Mouse (Mus musculus): Measurements from ENCODE around the gene Fbxl17.

Fbxl17 gene

GRCm38 (mm10) chr17:63459712-63460495, 39.9 kb downstream of the Fbxl17 start:
- DNase-seq = no peak

- no peak for DNase-seq
These were observed 41.8 kb downstream of the Fbxl17 start for GRCm38 (mm10) chr17:63458052-63458451.

GRCm38 (mm10) chr17:63451311-63452006, 48.4 kb downstream of the Fbxl17 start:
- no peak for DNase-seq

- DNase-seq = no peak
These were observed 52.1 kb downstream of the Fbxl17 start for GRCm38 (mm10) chr17:63447691-63448090.

GRCm38 (mm10) chr17:63446971-63447679, 52.7 kb downstream of the Fbxl17 start:
- no peak for DNase-seq

GRCm38 (mm10) chr17:63445212-63445611, 54.6 kb downstream of the Fbxl17 start:
- no peak for DNase-seq

GRCm38 (mm10) chr17:63437424-63437823, 62.4 kb downstream of the Fbxl17 start:
- no peak for DNase-seq

- DNase-seq = peak; percentile 29
These were observed 65.7 kb downstream of the Fbxl17 start for GRCm38 (mm10) chr17:63434081-63434480.

GRCm38 (mm10) chr17:63431650-63432049, 68.2 kb downstream of the Fbxl17 start:
- no peak for DNase-seq

- DNase-seq = no peak
These were observed 69.3 kb downstream of the Fbxl17 start for GRCm38 (mm10) chr17:63430395-63431075.

- DNase-seq = no peak
These were observed 76.0 kb downstream of the Fbxl17 start for GRCm38 (mm10) chr17:63423851-63424250.

- no peak for DNase-seq
These were observed 77.1 kb downstream of the Fbxl17 start for GRCm38 (mm10) chr17:63422685-63423084.

- DNase-seq = no peak
These were observed 78.0 kb downstream of the Fbxl17 start for GRCm38 (mm10) chr17:63421864-63422263.

GRCm38 (mm10) chr17:63419503-63419902, 80.3 kb downstream of the Fbxl17 start:
- no peak for DNase-seq

GRCm38 (mm10) chr17:63413973-63414580, 85.7 kb downstream of the Fbxl17 start:
- DNase-seq = peak; percentile 35

- DNase-seq = no peak
These were observed 88.3 kb downstream of the Fbxl17 start for GRCm38 (mm10) chr17:63411564-63411963.

GRCm38 (mm10) chr17:63410101-63410500, 89.7 kb downstream of the Fbxl17 start:
- no peak for DNase-seq

GRCm38 (mm10) chr17:63405955-63406354, 93.9 kb downstream of the Fbxl17 start:
- no peak for DNase-seq

GRCm38 (mm10) chr17:63405471-63405870, 94.3 kb downstream of the Fbxl17 start:
- DNase-seq = no peak

GRCm38 (mm10) chr17:63404968-63405367, 94.8 kb downstream of the Fbxl17 start:
- peak; percentile 74 for DNase-seq

GRCm38 (mm10) chr17:63403801-63404415, 95.9 kb downstream of the Fbxl17 start:
- DNase-seq = no peak

All from kidney, postnatal 14 days (tissue).